7 mouse cellular contexts compared by ENCODE assay signal in genomic region chr1:21962896-21963864, GRCm38 (mm10). TPM values are rescaled to one million over a fixed set of nuclear protein-coding genes. Genes with fewer than 3 reads are reported as not detected.
A peak's percentile ranks its signal among the peaks of the same experiment; 100 is the strongest.
DNase-seq lines count a peak whose midpoint lies in the region; ATAC-seq and TF ChIP-seq lines count a peak whose summit lies in the region.

No protein-coding gene starts in this region.

- no peak overlapping the region for H3K4me3 ChIP-seq in lung, embryonic 16.5 days (ENCODE audit: low read length)
- H3K4me3 ChIP-seq in lung, adult 2 months (replicated peaks; ENCODE audit: extremely low read depth, low read depth, low read length), result no peak overlapping the region
- no peak overlapping the region for H3K4me3 ChIP-seq in thymus, adult 2 months (ENCODE audit: control insufficient read depth, insufficient read depth, low read length)

- peak overlapping the region; percentile 77; the same call in 1 of the 2 replicates for H3K4me2 ChIP-seq in lung, embryonic 16.5 days (ENCODE audit: low read depth, low read length)

- H3K27ac ChIP-seq in lung, embryonic 16.5 days (ENCODE audit: low read length), result no peak overlapping the region
- peak overlapping the region; percentile 34; the same call in 1 of the 2 replicates for H3K27ac ChIP-seq in thymus, adult 2 months (ENCODE audit: control insufficient read depth, insufficient read depth, low read length)

- H3K9ac ChIP-seq in lung, embryonic 16.5 days (ENCODE audit: low read length), result no peak overlapping the region

- H3K4me1 ChIP-seq in lung, embryonic 16.5 days (replicated peaks; ENCODE audit: control insufficient read depth, insufficient read depth, low read length), result peaks cover 5% of the 10 kb centered on the region; the same call in 1 of the 2 replicates
- H3K4me1 ChIP-seq in lung, adult 2 months (ENCODE audit: control insufficient read depth, insufficient read depth, low read length), result peaks cover 9% of the 10 kb centered on the region
- peaks cover 24% of the 10 kb centered on the region for H3K4me1 ChIP-seq in thymus, adult 2 months (replicated peaks; ENCODE audit: control insufficient read depth, insufficient read depth, low read length)

- no peaks in the 10 kb centered on the region; the same call in 1 of the 2 replicates for H3K27me3 ChIP-seq in lung, embryonic 16.5 days (ENCODE audit: control insufficient read depth, insufficient read depth, low read depth, low read length)
- no peaks in the 10 kb centered on the region for H3K27me3 ChIP-seq in thymus, adult 2 months (ENCODE audit: control insufficient read depth, insufficient read depth, low read length)

- no peak for ATAC-seq in lung, embryonic 16.5 days (ENCODE audit: low read depth)
- peak; percentile 34 for ATAC-seq in megakaryocyte, adult 5-6 weeks (ENCODE audit: poor library complexity, severe bottlenecking)

- H3K36me3 ChIP-seq in lung, embryonic 16.5 days (ENCODE audit: control insufficient read depth, insufficient read depth, low read length), result no peaks in the 10 kb centered on the region
- no peaks in the 10 kb centered on the region for H3K36me3 ChIP-seq in thymus, adult 2 months (ENCODE audit: control insufficient read depth, insufficient read depth, low read length)

- DNase-seq in lung, adult 2 months, result no peak
- DNase-seq in frontal cortex, postnatal 10 days (ENCODE audit: low spot score in 2 of 2), result peak; percentile 15 to 19
- DNase-seq in thymus, adult 2 months, result peak; percentile 34
- no peak for DNase-seq in urinary bladder, postnatal 36 days (ENCODE audit: low spot score in 2 of 2)
- no peak for DNase-seq in layer of hippocampus, adult 9-10 months (ENCODE audit: low spot score)

- 42% methylated on average over 16 of the region's 16 CpGs for WGBS in lung, embryonic 16.5 days
- 31% methylated on average over 16 of the region's 16 CpGs for WGBS in lung, adult 2 months
- 8% methylated on average over 16 of the region's 16 CpGs for WGBS in thymus, adult 2 months

- no peak for TF ChIP-seq CTCF in lung, adult 2 months (IDR thresholded peaks at IDR 0.05; ENCODE audit: insufficient read depth, low read length)
- TF ChIP-seq CTCF in thymus, adult 2 months (IDR thresholded peaks at IDR 0.05; ENCODE audit: borderline replicate concordance, control insufficient read depth, extremely low read depth, insufficient read depth, low read length, poor library complexity), result no peak

- no peaks in the 10 kb centered on the region for H3K9me3 ChIP-seq in lung, embryonic 16.5 days (ENCODE audit: control insufficient read depth, low read length)

- no peak for TF ChIP-seq POLR2A in lung, adult 2 months (IDR thresholded peaks at IDR 0.05; ENCODE audit: borderline replicate concordance, extremely low read depth, low read depth, low read length)
- TF ChIP-seq POLR2A in thymus, adult 2 months (IDR thresholded peaks at IDR 0.05; ENCODE audit: control insufficient read depth, extremely low read depth, insufficient read depth, low read length, poor library complexity), result no peak

RNA-seq across cellular contexts. Expression of gene Kcnq5, which starts 1.4 kb away (rescaled TPM):
- 0.83 and 1.1 TPM in 2 replicates for polyA plus RNA-seq in lung, embryonic 16.5 days (2015; fragmentation: Nextera tagmentation; extraction: Ambion mirVana)
- polyA plus RNA-seq in lung, adult 2 months (2012; rRNA removed), result 1.8 and 2.5 TPM in 2 replicates
- total RNA-seq in megakaryocyte, adult 5-6 weeks (2015), result 0.30 and 1.5 TPM in 2 replicates
- total RNA-seq in megakaryocyte, adult 5-6 weeks (2017), result 0.37 and 1.1 TPM in 2 replicates
- polyA plus RNA-seq in thymus, adult 2 months (2012; rRNA removed), result 0.62 and 1.6 TPM in 2 replicates

Comparison
In these comparisons a context has a peak if more than half of its experiments do, and no peak if none do; other contexts are left out.
1. DNase-seq: peak in frontal cortex, postnatal 10 days (2 of 2) and thymus, adult 2 months (single experiment); none in lung, adult 2 months (single experiment), urinary bladder, postnatal 36 days (0 of 2) and layer of hippocampus, adult 9-10 months (single experiment).